Mouse (Mus musculus): ENCODE measurements around the gene Umad1.

Gene Umad1

DNA sequence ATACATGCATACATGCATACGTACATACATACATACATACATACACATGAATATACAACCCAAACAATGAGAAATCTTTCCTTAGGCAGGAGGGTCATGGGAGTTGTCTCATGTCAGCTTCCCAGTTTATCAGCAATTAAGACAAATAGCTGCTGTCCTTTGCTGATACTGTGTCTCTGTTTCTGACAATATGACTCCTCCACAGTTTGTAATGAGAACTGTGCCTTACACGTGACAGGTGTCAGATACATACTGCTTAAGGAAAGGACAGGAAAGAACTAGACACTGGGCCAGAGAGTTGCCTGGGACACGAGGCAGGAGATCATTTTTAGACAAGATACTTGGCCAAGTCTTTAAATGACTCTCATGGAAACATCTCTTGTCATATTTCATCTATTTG is 215.2 kb downstream of the Umad1 start:
- DNase-seq (ENCODE audit: low read depth): no peak

DNA sequence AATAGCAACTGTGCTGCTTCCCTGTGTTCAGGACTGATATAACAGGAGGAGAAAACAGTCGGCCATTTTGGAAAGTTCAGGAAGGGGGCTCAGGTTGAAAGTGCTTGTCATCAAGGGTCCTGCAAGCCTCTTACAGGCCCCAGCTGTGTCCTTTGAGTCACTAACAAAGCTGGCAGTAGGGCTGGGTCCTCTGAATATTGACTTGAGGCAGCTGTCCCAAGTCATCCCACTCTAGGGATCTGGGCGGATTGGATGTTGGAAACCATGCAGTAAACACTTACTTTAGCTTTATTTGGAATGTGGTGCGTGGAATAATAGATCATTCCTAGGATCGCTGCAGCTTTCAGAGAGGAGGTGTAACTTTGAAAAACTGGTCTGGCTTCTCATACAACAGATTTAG is 215.7 kb downstream of the Umad1 start:
- no peak for DNase-seq (ENCODE audit: low read depth)

DNA sequence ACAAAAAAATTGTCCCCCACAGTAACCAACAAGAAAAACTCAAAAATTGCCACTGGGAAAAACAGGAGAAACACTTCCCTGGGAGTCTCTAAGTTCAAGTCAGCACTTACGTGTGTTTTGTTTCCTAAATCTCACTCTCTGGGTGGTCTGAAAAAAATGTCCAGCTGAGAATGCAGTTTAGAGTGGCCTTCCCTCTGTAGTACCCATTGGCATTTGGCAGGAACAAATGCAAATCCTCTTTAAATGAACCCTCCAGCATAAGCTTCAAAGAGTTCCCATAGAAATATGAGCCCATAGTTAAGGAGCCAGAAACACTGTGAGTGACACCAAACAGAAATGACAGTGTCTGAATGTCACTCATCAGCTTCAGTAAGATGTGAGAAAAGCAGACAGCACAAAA is 220.1 kb downstream of the Umad1 start:
- DNase-seq (ENCODE audit: low read depth): no peak

DNA sequence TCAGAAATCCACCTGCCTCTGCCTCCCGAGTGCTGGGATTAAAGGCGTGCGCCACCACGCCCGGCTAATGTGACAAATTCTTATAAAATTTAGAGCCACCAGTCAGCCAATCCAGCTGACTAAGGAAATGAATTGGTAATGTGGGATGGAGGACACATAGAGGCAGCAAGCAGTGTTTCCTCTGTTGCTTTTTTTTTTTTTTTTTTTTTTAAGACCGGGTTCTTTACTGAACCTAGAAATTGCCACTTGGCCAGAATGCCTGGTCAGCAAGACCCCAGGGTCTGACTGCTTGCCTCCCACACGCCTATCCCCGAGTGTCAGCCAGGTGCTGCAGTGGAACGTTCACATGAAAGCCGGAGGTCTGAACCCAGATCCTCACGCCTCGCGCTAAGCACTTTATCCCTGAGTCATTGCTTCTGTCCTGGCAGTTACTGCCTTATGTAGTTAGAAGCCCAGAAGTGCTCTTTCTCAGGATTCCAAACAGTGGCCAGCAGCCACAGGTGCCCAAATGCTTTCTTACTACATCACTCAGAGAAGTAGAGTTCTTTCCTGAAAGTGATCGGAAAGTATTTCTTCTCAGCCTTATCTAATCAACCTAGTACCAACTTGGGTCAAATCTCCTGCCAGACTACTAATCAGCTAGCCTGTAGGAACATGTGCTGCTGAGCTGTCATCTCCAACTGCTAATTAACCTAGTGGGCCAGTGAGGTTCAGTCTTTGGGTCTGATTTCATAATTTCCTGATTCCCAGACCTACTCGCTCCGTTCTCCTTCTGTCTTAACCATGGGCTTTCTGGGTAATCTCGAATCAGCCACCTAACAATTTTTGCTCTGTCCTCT is 225.6 kb downstream of the Umad1 start:
- DNase-seq (ENCODE audit: low read depth): peak; percentile 28

DNA sequence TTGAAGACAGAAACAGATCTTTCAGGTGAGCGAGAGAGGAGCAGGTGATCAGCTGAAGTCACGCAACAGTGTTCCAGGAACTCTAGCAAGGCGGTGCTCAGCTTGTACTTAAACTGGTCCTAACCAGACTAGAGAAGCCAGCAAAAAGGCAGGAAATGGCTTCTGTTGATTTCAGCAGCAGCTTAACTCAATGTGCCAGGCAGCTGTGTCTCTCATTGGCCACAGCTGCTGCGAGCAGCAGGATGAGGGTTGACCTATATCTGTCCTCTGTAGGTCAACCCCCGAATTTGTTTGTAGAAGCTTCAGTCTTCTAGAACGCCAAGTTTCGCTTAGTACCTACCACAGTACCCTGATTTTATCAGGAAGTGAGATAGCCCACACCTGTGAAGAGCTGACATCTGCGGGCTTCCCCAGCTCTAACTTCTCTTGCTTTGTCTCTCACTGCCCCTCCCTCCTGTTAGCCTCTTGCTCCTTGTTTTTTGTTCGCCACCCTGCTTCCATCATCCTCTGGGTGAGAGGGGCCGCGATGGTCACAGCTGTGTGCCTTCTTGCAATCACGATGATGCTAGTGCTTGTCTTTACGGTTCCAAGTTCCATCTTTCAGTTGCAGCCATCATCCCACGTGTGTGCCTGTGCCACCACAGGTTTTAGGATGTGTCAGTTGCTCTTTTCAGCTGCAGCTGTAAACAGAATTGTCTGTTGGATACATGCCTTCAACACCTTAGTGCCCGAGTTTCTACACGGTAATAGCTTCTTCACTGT is 226.5 kb downstream of the Umad1 start:
- DNase-seq (ENCODE audit: low read depth): peak; percentile 9

DNA sequence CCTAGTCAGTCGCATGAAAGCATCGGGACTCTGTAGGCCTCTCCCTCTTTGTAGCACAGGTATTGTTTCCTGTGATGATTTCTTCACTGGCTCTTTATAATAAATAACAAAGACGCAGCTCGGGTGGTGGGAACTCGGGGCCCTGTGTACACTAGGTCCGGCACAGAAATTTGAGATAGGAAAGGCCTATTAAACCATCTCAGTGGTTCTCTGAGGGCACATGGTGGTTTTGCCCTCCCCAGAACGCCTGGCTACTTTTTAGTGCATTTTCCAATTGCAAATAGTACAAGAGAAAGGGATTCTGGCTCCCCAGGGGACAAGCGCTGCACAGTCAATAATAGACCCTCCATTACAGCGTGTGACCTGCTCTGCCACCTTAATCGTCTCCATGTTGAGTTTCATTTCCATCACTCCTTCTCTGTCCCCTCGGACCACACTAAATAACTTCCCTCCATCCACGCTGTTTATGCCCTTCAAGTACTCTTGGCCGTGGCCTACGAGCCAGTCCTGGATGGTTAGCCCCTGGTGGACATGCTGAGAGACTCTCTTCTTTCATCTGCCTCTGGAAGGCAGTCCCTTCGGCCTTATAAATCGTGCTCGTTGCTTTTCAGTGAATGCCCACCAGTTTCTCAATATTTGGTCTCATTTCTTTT is 227.4 kb downstream of the Umad1 start:
- no peak for DNase-seq (ENCODE audit: low read depth)

DNA sequence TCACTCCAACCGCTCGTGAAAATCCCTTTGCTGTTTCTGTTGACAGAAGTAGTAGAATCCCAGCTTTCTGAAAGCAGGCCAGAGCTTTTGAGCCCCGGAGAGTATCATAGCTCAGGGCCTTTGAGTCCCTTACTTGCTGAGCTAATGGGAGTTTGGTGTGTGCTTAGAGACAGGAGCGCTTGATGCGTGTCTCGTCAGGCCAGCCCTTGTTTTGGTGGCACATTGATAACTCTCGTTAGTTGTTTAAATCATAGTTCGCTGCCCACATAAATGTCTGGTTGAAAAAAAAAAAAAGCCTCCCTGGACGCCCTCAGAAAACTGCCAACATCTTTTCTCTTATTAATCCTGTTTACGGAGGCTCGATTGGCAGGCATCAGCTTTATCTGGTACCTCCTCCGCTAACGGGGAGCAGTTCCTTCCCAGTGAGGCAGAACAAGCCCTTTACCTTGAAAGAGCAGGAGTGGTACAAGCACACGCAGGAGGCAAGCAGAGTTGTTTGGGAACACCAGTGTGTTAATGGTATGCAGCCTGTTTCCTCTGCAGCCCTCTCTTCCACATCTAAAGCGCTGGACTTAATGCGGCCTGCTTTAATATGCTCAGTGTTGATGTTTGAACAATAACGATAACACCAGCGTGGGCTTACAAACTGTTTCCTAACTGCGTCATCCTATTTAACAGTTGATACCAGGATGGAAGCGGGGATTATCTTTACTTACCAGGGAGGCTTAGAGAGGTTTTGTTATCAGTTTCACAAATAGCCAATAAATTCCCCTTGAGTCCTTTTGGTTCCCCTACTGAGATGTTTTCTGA is 228.2 kb downstream of the Umad1 start:
- no peak for DNase-seq (ENCODE audit: low read depth)

DNA sequence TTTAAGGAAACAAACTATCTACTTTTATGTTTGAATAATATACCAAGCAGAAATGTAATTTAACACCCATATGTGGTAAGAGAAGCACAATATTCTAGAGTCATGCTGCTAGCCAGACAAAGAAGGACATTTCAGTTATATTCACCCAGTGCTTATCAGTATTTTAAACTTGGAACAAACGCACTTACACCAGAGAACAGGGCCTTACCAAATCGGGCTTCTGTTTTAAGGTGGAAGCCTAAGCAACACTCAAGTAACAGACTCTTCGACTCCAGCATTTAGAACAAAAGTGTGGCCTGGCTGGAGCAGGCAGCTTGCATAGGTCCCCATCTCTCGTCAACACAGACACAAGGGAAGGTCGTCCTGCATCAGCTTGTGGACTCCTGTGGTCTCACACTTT is 229.2 kb downstream of the Umad1 start:
- no peak for DNase-seq (ENCODE audit: low read depth)

DNA sequence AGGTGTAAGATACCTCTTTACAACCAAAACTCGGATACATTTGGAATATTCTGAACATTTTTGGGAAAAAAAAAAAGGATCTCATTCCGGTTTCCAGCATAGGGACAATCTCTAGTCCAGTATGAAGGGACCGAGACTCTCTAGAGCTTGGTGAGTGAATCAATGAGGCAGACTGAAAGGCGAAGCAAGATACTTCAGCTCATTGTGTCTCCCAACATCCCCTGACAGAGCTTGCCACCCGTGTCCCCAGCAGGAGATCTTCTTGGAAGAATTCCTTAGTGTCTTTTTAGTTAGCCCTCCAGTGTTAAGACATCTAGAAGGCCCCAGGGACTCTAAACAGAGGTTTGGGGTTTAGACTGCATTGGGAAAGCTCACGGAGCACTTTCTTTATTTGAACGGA is 230.2 kb downstream of the Umad1 start:
- DNase-seq (ENCODE audit: low read depth): no peak

DNA sequence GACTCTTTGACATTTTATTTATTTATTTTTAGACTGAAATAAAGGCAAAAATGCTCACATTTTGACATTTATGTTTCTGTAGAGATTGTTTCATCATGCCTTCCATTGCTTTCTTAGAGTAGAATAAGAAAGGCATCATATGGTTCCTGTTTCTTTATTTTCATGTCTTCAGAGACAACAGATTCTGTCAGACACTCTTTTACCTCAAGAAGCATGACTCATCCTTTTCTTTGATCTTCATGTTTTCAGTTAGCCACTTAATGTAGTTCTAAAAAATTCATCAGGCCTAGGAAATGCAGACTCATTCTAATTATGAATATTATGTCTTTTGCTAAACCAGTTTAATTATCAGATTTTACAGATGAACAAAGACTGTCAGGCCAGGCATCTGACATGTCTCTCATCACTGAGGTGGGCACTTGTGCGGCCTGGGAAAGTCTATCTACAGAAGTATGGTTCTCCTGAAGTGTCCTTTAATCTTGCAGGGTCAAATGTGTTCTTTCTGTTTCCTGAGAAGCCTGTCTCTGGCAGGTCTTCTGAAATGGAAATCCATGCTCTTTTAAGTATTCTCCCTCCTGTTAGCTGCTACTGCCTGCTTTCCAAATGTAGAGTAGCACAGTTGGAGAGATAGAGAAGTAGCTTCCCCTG is 231.0 kb downstream of the Umad1 start:
- peak; percentile 11 for DNase-seq (ENCODE audit: low read depth)

DNA sequence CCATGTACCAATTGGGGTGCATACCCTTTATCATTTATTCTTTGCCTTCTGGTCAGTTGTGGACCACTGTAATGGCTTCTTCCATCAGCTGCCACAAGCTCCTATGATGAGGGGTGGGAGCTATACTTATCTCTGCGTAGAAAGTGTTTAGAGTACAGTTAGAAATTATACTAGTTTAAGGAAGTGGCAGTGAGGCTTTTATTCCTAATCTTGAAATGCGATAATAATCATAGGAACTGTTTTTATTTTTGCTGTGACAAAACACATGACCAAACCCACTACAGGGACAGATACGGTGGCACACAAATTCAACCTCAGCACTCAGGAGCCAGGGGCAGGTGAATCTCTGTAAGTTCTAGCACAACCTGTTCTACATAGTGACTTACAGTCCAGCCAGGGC is 233.2 kb downstream of the Umad1 start:
- no peak for DNase-seq (ENCODE audit: low read depth)

DNA sequence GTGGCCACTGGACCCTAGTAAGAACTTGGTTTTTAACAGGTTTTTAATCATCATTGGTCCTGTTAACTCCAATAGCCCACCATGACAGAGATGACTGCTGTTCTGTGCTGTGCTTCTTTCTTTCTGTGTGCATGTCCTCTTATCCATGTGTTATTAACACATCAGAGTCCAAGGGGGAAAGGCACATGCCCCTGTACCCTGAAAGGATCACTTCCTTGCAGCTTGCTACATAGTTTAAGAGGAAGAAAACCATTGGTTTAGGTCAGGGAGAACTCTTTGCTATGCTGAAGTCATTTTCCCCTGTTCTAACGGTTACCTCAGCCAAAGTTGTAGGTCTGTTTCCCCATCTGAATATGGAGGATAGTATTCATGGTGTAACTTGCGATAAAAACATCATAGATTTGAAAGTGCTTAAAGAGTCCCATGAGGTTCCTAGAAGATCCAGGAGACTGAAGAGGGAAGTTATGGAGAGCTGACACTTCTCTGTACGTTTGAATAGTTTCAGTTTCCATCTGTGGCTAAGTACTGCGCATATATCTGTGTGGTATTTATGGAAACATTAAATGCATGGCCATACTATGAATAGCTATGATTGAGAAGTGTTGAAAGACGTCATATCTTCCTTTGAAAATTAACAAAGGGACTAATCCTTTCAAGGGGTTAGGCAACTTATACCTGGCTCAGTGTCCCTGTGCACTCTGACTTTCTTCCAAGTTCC is 236.2 kb downstream of the Umad1 start:
- DNase-seq (ENCODE audit: low read depth): no peak

DNA sequence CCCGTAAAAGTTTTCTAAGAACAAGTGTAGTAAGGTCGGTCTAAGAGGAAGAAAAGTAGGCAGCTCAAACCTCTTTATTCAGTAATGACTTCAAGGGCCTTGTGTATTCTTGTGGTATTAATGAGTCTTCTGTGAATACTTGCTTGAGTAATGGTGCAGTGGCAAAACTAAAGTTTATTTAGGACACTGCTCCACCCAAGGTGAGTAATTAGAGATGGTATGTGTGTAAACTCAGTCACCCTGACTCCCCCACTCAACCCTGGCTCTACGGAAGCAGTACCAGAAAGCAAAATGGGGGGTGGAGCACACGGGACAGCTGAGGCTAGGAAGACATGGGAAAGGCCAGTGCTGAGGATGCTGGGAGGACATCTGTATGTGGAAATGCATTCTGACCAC is 236.7 kb downstream of the Umad1 start:
- DNase-seq (ENCODE audit: low read depth): no peak

DNA sequence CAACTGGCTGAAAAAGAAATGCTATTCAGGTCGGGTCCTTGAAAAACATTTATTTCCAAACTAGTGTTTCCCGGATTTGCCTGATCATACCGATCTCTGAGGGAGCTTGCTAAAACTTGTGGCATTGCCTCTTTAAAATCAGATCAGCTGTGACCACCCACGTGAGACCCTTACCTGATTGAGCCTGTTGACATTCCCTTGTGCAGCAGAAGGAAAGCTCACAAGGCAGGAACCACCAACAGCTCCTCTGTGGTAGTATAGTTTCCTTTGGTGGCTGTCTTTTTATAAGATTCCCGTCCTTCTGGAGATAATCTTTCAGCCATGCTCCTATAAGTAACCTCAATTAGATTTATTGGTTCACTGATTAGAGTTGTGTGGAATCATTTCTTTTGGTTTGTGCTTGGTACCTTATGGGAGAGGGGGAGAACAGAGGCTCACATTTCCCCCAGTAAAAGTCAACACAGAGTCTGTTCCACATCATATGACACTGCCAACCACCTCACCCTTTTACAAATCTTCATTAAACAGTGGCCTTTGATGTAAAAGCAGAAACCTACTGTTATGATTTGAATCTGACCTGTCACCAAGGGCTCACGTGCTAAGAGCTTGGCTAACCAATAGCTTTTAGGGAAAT is 238.3 kb downstream of the Umad1 start:
- DNase-seq (ENCODE audit: low read depth): no peak

DNA sequence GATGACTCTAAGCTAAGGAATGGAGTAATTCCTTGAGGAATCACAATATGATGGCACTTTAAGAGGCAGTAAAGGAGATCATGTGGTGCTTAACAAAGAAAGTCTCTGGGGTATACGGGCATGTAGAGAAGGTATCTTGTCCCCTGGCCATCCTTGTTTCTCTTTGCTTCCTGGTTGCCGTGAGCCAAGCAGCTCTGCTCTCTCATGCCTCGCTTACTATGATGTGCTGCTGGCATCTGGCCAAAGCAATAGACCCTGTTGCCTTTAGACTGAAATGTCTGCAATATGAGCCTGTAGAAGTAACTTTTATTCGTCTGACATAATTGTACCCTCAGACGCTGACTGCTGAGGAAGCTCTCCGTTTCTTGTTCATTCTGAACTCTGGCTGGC is 238.8 kb downstream of the Umad1 start:
- DNase-seq (ENCODE audit: low read depth): no peak

DNA sequence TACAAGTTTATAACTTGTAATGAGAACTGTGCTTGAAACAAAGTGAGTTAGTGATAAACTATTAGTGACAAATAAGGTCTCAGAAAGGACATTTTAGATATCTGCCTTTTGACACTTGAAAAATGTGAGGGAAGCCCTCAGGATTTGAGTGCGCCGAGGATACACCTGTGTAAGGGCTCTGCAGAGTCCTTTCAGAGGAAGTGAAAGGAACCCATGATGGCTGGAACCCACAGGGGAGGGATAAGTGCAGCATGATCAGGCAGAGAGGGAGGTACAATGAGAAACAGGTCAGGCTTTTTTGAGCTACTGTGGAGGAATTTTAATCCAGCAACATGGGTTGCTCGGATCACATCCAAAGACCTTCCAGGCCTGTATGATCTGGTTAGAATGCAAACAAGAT is 239.9 kb downstream of the Umad1 start:
- no peak for DNase-seq (ENCODE audit: low read depth)

DNA sequence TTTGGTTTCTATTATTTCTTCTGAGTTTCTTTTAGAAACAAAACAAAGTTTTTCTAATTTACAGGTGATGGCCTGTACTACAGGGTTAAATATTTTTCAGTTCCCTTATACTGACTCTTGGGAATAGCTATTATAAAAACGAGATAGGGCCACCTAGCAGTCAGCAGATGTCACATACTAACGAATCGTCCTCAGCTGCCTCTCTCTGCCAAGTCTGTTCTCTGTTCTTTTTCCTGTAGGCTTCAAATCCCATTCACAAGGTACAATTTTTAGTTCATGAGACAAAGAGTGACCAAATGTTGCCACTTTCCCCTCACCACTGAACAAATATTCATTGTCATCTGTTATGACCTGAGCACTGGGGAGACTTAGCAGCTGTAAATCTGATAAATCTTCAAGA is 244.9 kb downstream of the Umad1 start:
- DNase-seq (ENCODE audit: low read depth): no peak

DNA sequence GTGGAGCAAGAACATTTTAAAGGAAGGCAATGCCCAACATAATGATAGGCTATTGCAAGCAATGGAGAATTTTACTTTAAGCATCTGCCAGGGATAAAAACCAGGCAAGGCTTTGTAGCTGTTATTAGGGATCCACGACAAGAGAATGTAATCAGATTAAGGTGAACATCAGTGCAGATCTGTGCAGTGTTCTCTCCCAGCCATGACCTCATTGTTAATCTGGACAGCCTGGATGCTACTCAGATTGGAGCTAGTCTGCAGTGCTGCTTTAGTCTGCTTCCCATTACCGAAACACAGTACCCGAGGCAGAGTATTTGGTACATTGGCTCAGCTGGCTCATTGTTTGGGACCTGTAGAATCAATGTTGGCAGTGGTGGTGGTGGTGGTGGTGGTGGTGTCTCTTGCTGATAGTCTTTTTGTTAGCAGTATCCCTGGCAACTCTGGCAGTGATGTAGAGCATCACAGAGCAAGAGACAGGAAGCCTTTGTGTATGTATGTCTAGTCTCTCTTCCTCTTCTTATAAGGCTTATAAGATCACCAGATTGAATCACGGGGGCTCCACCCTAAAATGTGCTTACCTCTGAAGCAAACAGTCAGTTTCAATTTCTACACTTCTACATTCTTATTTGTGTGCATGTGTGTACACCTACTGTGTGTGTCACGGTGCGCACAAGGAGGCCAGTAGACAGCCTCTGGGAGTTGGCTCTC is 245.6 kb downstream of the Umad1 start:
- no peak for DNase-seq (ENCODE audit: low read depth)

DNA sequence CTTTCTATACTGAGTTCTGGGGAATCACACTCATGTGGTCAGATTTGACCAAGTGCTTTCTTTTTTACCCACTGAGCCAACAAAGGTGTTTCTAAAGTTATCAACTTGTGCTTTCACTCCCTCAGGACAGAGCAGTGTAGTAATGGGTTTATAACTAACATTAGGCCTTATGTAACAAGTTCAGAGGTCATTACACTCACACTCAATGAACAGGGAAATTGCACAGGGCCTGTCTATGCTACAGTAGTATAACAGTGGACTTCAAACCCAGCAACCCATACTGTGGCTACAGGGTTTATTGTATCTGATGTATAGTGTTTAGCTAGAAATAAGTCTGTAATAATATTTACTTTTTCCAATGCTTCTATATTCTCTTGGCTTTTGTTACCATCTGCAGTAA is 247.5 kb downstream of the Umad1 start:
- DNase-seq (ENCODE audit: low read depth): no peak
